Mouse (Mus musculus): ENCODE measurements around the gene Tsc1. TPM values are rescaled to one million over a fixed set of nuclear protein-coding genes. Genes with fewer than 3 reads are reported as not detected.

Tsc1 gene
- polyA plus RNA-seq, 1 experiment from 2014 or later = 16.8 TPM

GRCm38 (mm10) chr2:28613599-28613998 is 27.4 kb upstream of the Tsc1 start:
- TF ChIP-seq CTCF (IDR thresholded peaks at IDR 0.05) = no peak
- H3K27me3 ChIP-seq = no peaks in the 10 kb centered on the region
- POLR2A ChIA-PET = no interaction called here
- ATAC-seq (no peak), DNase-seq (ENCODE audit: low read depth, low spot score) (no peak)
- in situ Hi-C loops (cut with MboI; ENCODE audit: low pct_unique_long_range_greater_than_20kb) = no loop called here
- CTCF ChIA-PET = interaction anchor here (1.4 to 1.5 kb wide), 2 partner anchors 12 to 28 kb away, joined by 3 read pairs; no protein-coding TSS in a partner anchor

GRCm38 (mm10) chr2:28616358-28616757 is 24.7 kb upstream of the Tsc1 start:
- DNase-seq (ENCODE audit: low read depth, low spot score) (no peak), ATAC-seq (no peak)
- ChIA-PET CTCF (no interaction called here), POLR2A (no interaction called here)
- peaks cover 7% of the 10 kb centered on the region for H3K27me3 ChIP-seq
- no peak for TF ChIP-seq CTCF (IDR thresholded peaks at IDR 0.05)
- in situ Hi-C loops (cut with MboI; ENCODE audit: low pct_unique_long_range_greater_than_20kb) = no loop called here

DNA sequence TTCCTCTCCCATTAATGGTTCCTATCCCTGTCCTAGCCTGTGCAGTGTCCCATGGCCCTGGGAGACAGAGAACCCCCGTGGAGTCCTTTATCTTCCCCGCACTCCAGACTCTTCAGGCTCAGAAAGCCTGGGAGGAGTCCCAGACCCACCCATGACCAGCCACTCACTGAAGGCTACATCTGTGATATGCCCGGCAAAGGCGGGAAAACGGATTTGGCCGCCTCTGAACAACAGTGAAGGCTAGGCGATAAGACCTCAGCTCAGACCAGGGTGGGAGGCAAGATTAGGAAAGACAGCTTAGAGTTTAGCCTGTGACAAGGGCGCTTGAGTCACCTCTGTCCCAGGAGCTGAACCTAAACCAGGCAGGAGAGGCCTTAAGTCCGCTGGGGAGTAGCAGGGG is 24.2 kb upstream of the Tsc1 start:
- in situ Hi-C loops (cut with MboI; ENCODE audit: low pct_unique_long_range_greater_than_20kb) = no loop called here
- CTCF ChIA-PET = no interaction called here
- ATAC-seq = no peak
- POLR2A ChIA-PET = no interaction called here
- H3K27me3 ChIP-seq = peaks cover 7% of the 10 kb centered on the region
- no peak for TF ChIP-seq CTCF (IDR thresholded peaks at IDR 0.05)
- no peak for DNase-seq (ENCODE audit: low read depth, low spot score)

- in situ Hi-C loops (cut with MboI; ENCODE audit: low pct_unique_long_range_greater_than_20kb) = no loop called here
These were observed 23.2 kb upstream of the Tsc1 start for GRCm38 (mm10) chr2:28617498-28618486.

DNA sequence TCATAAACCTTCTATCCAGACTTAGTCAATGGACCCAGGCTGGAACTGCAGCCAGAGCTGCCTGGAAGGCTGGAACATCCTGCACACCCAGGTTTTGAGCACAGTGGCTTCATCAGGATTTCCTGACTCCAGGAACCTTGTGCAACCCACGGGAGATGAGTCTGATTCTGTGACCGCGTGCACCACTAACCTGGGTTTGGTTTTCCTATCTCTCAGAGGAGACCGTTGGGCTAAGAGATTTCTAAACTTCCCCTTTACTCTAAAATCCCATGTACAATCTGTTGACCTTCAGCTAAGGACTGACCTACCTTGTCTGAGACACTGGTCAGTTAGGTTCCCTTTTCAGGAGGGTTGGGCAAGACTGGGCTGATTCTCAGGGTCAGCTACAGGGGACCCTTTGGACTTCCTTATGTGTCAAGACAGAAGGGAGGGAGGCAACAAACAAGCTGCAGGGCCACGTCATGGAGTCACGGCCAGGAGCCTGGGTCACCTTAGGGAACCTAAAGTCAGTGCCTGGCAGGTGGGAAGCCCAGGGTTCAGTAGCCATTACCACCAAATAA is 22.2 kb upstream of the Tsc1 start:
- ChIA-PET CTCF (interaction anchor here (1.0 to 1.3 kb wide), 3 partner anchors 9 to 25 kb away, joined by 3 to 4 read pairs (median 3); no protein-coding TSS in a partner anchor), POLR2A (interaction anchor here (1.6 kb wide), 1 partner anchor 21 kb away, joined by 4 read pairs; no protein-coding TSS in a partner anchor)
- DNase-seq (ENCODE audit: low read depth, low spot score) (no peak), ATAC-seq (peak; percentile 15)
- H3K27me3 ChIP-seq = peaks cover 10% of the 10 kb centered on the region
- no peak for TF ChIP-seq CTCF (IDR thresholded peaks at IDR 0.05)
- in situ Hi-C loops (cut with MboI; ENCODE audit: low pct_unique_long_range_greater_than_20kb) = no loop called here

More at GRCm38 (mm10) chr2:28617498-28618486, 23.2 kb upstream of the Tsc1 start:
- ATAC-seq (no peak), DNase-seq (ENCODE audit: low read depth, low spot score) (no peak)
- H3K27me3 ChIP-seq = peaks cover 7% of the 10 kb centered on the region
- TF ChIP-seq CTCF (IDR thresholded peaks at IDR 0.05) = no peak
- ChIA-PET CTCF (interaction anchor here (1.0 to 1.3 kb wide), 3 partner anchors 11 to 24 kb away, joined by 3 to 4 read pairs (median 3); no protein-coding TSS in a partner anchor), POLR2A (interaction anchor here (1.6 kb wide), 1 partner anchor 20 kb away, joined by 4 read pairs; no protein-coding TSS in a partner anchor)

DNA sequence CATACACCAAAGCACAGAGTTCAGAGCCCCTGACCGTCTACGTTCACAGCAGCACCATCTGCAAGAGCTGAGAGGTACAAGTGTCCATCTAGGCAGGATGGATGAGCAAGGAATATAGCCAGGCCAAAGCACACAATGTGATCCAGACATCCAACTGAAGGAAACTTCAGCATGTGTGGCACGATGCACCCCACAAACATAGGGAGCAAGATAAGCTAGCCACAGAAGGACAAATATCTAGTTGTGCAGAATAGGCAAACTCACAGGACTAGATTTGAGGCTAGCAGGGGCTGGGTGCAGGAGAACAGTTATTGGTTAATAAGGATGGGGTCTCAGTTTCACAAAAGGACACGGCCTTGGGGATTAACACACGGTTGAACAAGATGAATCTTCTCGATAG is 21.7 kb upstream of the Tsc1 start:
- no peak for DNase-seq (ENCODE audit: low read depth, low spot score)
- ChIA-PET CTCF (interaction anchor here (1.1 kb wide), 1 partner anchor 8 kb away, joined by 3 read pairs; no protein-coding TSS in a partner anchor), POLR2A (interaction anchor here (1.6 kb wide), 1 partner anchor 21 kb away, joined by 4 read pairs; no protein-coding TSS in a partner anchor)
- in situ Hi-C loops (cut with MboI; ENCODE audit: low pct_unique_long_range_greater_than_20kb) = no loop called here
- peaks cover 10% of the 10 kb centered on the region for H3K27me3 ChIP-seq
- TF ChIP-seq CTCF (IDR thresholded peaks at IDR 0.05) = no peak
- no peak for ATAC-seq

- in situ Hi-C loops (cut with MboI; ENCODE audit: low pct_unique_long_range_greater_than_20kb) = no loop called here
- CTCF ChIA-PET = no interaction called here
- TF ChIP-seq CTCF (IDR thresholded peaks at IDR 0.05) = no peak
- POLR2A ChIA-PET = no interaction called here
- peaks cover 10% of the 10 kb centered on the region for H3K27me3 ChIP-seq
- DNase-seq (ENCODE audit: low read depth, low spot score) (no peak), ATAC-seq (no peak)
These were observed 20.5 kb upstream of the Tsc1 start for GRCm38 (mm10) chr2:28620522-28620921.

GRCm38 (mm10) chr2:28621111-28621510 is 19.9 kb upstream of the Tsc1 start:
- DNase-seq (ENCODE audit: low read depth, low spot score) = no peak
- no peak for TF ChIP-seq CTCF (IDR thresholded peaks at IDR 0.05)
- ChIA-PET CTCF (interaction anchor here (3.4 kb wide), 1 partner anchor 28 kb away, joined by 21 read pairs; no protein-coding TSS in a partner anchor), POLR2A (no interaction called here)
- H3K27me3 ChIP-seq = peaks cover 10% of the 10 kb centered on the region
- in situ Hi-C loops (cut with MboI; ENCODE audit: low pct_unique_long_range_greater_than_20kb) = no loop called here
- no peak for ATAC-seq

DNA sequence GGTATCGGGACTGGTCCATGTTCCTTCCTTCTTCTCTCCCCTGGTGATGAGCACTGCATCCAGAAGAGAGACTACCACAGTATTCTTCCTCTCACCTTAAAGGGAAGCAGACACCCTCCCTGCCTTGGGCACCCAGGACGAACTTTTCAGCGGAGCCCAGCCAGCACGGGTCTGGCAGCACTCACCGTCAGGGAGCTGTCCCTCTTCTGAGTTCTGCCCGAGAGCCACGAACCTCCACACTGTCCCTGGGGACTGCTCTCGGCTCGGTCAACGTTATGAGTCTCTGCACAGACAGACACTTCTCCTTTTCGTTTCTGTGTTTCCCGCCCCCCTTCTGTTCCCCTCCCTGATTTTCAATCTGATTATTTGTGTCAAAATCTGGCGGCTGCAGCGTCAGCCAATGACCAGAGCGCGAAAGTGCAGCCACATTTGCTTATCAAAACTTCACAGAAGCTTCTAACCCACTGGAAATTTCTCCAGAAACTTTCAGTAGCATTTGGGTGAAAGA is 19.3 kb upstream of the Tsc1 start, which contains the start of gene Gfi1b:
TSS of gene Gfi1b (minus strand) at position 319 of the 508 bp plus-strand sequence.
- DNase-seq (ENCODE audit: low read depth, low spot score) (no peak), ATAC-seq (no peak)
- H3K27me3 ChIP-seq = peaks cover 10% of the 10 kb centered on the region
- CTCF ChIA-PET = interaction anchor here (0.7 to 3.4 kb wide), 12 partner anchors 10 to 98 kb away, joined by 3 to 21 read pairs (median 3); partner anchors contain the start of gene Gtf3c5
- in situ Hi-C loops (cut with MboI; ENCODE audit: low pct_unique_long_range_greater_than_20kb) = no loop called here
- POLR2A ChIA-PET = interaction anchor here (0.7 kb wide), 2 partner anchors 14 to 105 kb away, joined by 3 to 8 read pairs; no protein-coding TSS in a partner anchor
- TF ChIP-seq CTCF (IDR thresholded peaks at IDR 0.05) = no peak

- TF ChIP-seq CTCF (IDR thresholded peaks at IDR 0.05) = peak; percentile 92
- ATAC-seq (no peak), DNase-seq (ENCODE audit: low read depth, low spot score) (no peak)
- ChIA-PET POLR2A (interaction anchor here (0.7 kb wide), 2 partner anchors 13 to 264 kb away, joined by 3 to 8 read pairs; no protein-coding TSS in a partner anchor), CTCF (interaction anchor here (0.7 to 3.4 kb wide), 12 partner anchors 9 to 98 kb away, joined by 3 to 21 read pairs (median 3); partner anchors contain the start of gene Gtf3c5)
- H3K27me3 ChIP-seq = peaks cover 10% of the 10 kb centered on the region
- in situ Hi-C loops (cut with MboI; ENCODE audit: low pct_unique_long_range_greater_than_20kb) = no loop called here
These were observed 18.4 kb upstream of the Tsc1 start for GRCm38 (mm10) chr2:28622521-28623124.
